Mouse (Mus musculus): Measurements from ENCODE around the gene Slc22a4.
A peak's percentile ranks its signal among the peaks of the same experiment; 100 is the strongest.

Slc22a4 gene

GRCm38 (mm10) chr11:54028044-54028951 lies at the start of gene Slc22a4:
Gene Slc22a4, minus strand, starts transcription at chr11:54028090.
- peak; percentile 79 for DNase-seq (ENCODE audit: low spot score)

GRCm38 (mm10) chr11:54076101-54076500 lies 48.2 kb upstream of the Slc22a4 start:
- DNase-seq (ENCODE audit: low spot score), result no peak

GRCm38 (mm10) chr11:54075353-54075752 lies 47.5 kb upstream of the Slc22a4 start:
- no peak for DNase-seq (ENCODE audit: low spot score)

GRCm38 (mm10) chr11:54073291-54073690 lies 45.4 kb upstream of the Slc22a4 start:
- DNase-seq (ENCODE audit: low spot score), result no peak

- peak; percentile 92 for DNase-seq (ENCODE audit: low spot score)
Observed at GRCm38 (mm10) chr11:54071726-54072445, 44.0 kb upstream of the Slc22a4 start.

GRCm38 (mm10) chr11:54068520-54069371 lies 40.9 kb upstream of the Slc22a4 start, which contains the start of gene Pdlim4:
Gene Pdlim4, minus strand, starts transcription at chr11:54069014.
- DNase-seq (ENCODE audit: low spot score), result peak; percentile 54

- no peak for DNase-seq (ENCODE audit: low spot score)
Observed at GRCm38 (mm10) chr11:54067996-54068519, 40.2 kb upstream of the Slc22a4 start.

- DNase-seq (ENCODE audit: low spot score), result no peak
Observed at GRCm38 (mm10) chr11:54067318-54067995, 39.6 kb upstream of the Slc22a4 start.

- no peak for DNase-seq (ENCODE audit: low spot score)
Observed at GRCm38 (mm10) chr11:54066400-54066799, 38.5 kb upstream of the Slc22a4 start.

GRCm38 (mm10) chr11:54065915-54066178 lies 38.0 kb upstream of the Slc22a4 start:
- DNase-seq (ENCODE audit: low spot score), result no peak

GRCm38 (mm10) chr11:54065106-54065914 lies 37.4 kb upstream of the Slc22a4 start:
- DNase-seq (ENCODE audit: low spot score), result no peak

GRCm38 (mm10) chr11:54064412-54064978 lies 36.6 kb upstream of the Slc22a4 start:
- DNase-seq (ENCODE audit: low spot score), result peak; percentile 68

- DNase-seq (ENCODE audit: low spot score), result no peak
Observed at GRCm38 (mm10) chr11:54063472-54063775, 35.5 kb upstream of the Slc22a4 start.

- DNase-seq (ENCODE audit: low spot score), result no peak
Observed at GRCm38 (mm10) chr11:54062753-54063471, 35.0 kb upstream of the Slc22a4 start.

GRCm38 (mm10) chr11:54062086-54062752 lies 34.3 kb upstream of the Slc22a4 start:
- peak; percentile 70 for DNase-seq (ENCODE audit: low spot score)

GRCm38 (mm10) chr11:54060316-54060715 lies 32.4 kb upstream of the Slc22a4 start:
- DNase-seq (ENCODE audit: low spot score), result peak; percentile 56

GRCm38 (mm10) chr11:54059526-54059925 lies 31.6 kb upstream of the Slc22a4 start:
- no peak for DNase-seq (ENCODE audit: low spot score)

GRCm38 (mm10) chr11:54058643-54059042 lies 30.8 kb upstream of the Slc22a4 start:
- no peak for DNase-seq (ENCODE audit: low spot score)

- no peak for DNase-seq (ENCODE audit: low spot score)
Observed at GRCm38 (mm10) chr11:54058056-54058617, 30.2 kb upstream of the Slc22a4 start.
